Mouse (Mus musculus): Measurements from ENCODE around the gene Pdilt. TPM values are rescaled to one million over a fixed set of nuclear protein-coding genes. Genes with fewer than 3 reads are reported as not detected.
"Not testable (repeated sequence)": the region's sequence is repeated elsewhere in the genome, so short reads cannot be mapped to it uniquely, and the experiment has no call there.

The Pdilt gene
- 0.13 TPM in 1 of 2 replicates, not detected in the other for polyA plus RNA-seq (2016; fragmentation: Nextera tagmentation; extraction: Ambion mirVana)

DNA sequence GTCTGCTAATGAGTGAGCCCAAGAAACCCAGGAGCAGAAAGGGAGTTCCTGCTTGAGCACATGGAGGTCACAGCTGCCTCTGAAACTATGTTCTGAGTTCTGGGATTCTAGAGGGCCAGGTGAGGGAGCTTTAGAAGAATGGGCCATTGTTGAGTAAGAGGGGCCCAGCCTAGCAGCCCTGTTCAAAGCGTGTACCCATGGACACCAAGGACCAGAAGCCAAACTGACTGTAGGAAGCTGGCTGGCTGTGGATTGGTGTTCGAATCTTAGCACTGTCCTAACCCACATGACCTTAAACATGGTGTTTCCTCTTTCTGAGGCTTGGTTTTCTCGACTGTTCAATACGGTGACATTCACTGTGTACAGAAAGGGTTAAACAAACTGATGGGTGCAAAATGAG is at the start of gene Pdilt:
Gene Pdilt, minus strand, starts transcription at position 101 of the 400 bp plus-strand sequence.
- Histone ChIP-seq H3K4me2 (replicated peaks) (no peak within 1 kb of the TSS), H3K4me1 (no peaks in the 10 kb centered on the region), H3K4me3 (no peak within 1 kb of the TSS), H3K27me3 (no peaks in the 10 kb centered on the region), H3K36me3 (no peaks in the 10 kb centered on the region), H3K9ac (replicated peaks) (no peak within 1 kb of the TSS), H3K27ac (replicated peaks) (no peak within 1 kb of the TSS), H3K9me3 (no peaks in the 10 kb centered on the region)
- WGBS: 74% methylated on average over 4 of the region's 4 CpGs
- ATAC-seq (ENCODE audit: low FRiP score, low read depth): no peak

DNA sequence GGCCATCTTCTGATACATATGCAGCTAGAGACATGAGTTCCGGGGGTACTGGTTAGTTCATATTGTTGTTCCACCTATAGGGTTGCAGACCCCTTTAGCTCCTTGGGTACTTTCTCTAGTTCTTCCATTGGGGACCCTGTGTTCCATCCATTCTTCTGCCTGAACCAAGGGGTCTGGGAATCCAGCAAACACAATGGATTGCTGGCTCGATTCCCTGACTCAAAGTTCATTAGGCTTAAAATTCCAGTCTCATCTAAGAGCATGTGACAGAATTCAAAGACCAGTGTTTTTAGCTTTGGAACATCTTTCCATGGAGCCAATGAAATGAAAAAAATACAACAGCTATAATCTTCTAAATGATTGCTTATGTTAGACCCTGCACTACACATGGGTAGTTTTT is 39.2 kb upstream of the Pdilt start:
- H3K27me3 ChIP-seq; H3K4me2 ChIP-seq (replicated peaks); H3K9me3 ChIP-seq; H3K4me1 ChIP-seq; H3K4me3 ChIP-seq; H3K9ac ChIP-seq (replicated peaks); ATAC-seq (ENCODE audit: low FRiP score, low read depth); H3K36me3 ChIP-seq; H3K27ac ChIP-seq (replicated peaks): not testable (repeated sequence)
- 86% methylated on average over 2 of the region's 2 CpGs for WGBS

DNA sequence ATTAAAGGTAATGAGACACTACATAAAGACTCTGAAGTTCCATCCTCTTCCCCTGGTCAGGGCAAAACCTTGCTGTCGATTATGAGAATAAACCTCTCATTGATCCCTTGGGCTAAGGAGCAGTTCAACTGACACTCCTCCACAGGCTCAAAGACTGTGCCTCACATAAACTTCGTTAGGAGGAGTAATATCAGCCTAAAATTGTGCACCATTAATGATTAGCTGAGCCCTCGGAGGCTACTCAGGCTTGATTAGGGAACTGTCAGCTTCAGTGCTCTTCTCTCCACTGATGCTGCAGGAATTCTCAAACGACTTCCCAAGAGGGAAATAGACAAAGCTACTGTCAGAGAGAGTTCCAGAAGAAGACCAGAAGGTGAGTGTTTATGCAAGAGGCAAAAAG is 38.2 kb upstream of the Pdilt start:
- ATAC-seq (ENCODE audit: low FRiP score, low read depth): no peak
- H3K27me3 ChIP-seq: no peaks in the 10 kb centered on the region
- no peaks in the 10 kb centered on the region for H3K9me3 ChIP-seq
- no peak overlapping the region for H3K4me3 ChIP-seq
- H3K36me3 ChIP-seq: no peaks in the 10 kb centered on the region
- 65% methylated on average over 4 of the region's 4 CpGs for WGBS
- no peak overlapping the region for H3K27ac ChIP-seq (replicated peaks)
- H3K4me2 ChIP-seq (replicated peaks): no peak overlapping the region
- H3K4me1 ChIP-seq: no peaks in the 10 kb centered on the region
- no peak overlapping the region for H3K9ac ChIP-seq (replicated peaks)

DNA sequence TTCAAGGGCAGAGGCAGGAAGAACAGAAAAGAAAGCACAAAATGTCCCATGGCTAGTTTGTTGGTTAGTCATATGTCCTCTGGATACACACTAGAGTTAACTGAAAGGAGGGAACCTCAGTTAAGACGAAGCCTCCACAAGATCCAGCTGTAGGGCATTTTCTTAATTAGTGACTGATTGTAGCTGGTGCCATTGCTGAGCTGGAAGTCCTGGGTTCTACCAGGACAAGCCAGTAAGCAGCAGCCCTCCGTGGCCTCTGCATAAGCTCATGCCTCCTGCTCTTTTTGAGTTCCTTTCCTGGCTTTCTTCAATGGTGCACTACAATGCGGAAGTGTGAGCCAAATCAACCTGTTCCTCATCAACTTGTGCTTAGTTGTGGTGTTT is 37.2 kb upstream of the Pdilt start:
- Histone ChIP-seq H3K27me3 (no peaks in the 10 kb centered on the region), H3K4me3 (no peak overlapping the region), H3K4me2 (replicated peaks) (no peak overlapping the region), H3K9ac (replicated peaks) (no peak overlapping the region), H3K9me3 (no peaks in the 10 kb centered on the region), H3K27ac (replicated peaks) (no peak overlapping the region), H3K36me3 (no peaks in the 10 kb centered on the region), H3K4me1 (no peaks in the 10 kb centered on the region)
- ATAC-seq (ENCODE audit: low FRiP score, low read depth): no peak
- WGBS: 88% methylated on average over 3 of the region's 3 CpGs

DNA sequence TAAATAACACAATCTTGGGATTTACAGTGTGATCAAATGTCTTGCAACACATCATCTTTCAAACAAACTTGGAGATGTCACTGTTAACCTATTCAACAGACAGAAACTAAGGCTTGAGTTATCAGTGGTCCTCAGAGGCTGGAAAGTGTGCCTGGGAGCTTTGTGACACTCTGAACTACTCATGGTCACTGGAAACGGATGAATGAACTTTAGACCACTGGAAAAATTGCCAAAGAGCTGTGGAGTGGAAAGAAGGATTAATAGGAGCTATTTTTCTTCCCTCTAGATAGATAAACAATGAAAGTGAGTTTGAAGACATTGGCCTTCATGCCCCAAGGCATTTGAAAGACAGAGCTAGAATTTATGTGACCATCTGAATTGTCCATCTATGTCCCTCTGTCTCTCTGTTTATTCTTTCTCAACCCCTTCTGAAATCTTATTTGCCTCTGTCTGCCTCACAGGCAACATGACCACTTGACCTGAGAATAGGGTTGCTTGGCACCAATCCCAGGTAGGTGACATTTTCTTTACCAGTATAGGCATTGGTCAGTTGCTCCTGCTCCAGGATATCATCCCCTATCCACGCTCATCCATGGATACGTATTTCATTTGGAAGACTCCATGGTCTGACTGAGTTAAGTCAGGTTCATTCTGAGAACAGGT is 36.6 kb upstream of the Pdilt start:
- Histone ChIP-seq H3K27me3 (no peaks in the 10 kb centered on the region), H3K4me3 (no peak overlapping the region), H3K4me1 (no peaks in the 10 kb centered on the region), H3K9ac (replicated peaks) (no peak overlapping the region), H3K4me2 (replicated peaks) (no peak overlapping the region), H3K27ac (replicated peaks) (no peak overlapping the region), H3K9me3 (no peaks in the 10 kb centered on the region), H3K36me3 (no peaks in the 10 kb centered on the region)
- WGBS: 85% methylated on average over 3 of the region's 3 CpGs
- ATAC-seq (ENCODE audit: low FRiP score, low read depth): no peak

DNA sequence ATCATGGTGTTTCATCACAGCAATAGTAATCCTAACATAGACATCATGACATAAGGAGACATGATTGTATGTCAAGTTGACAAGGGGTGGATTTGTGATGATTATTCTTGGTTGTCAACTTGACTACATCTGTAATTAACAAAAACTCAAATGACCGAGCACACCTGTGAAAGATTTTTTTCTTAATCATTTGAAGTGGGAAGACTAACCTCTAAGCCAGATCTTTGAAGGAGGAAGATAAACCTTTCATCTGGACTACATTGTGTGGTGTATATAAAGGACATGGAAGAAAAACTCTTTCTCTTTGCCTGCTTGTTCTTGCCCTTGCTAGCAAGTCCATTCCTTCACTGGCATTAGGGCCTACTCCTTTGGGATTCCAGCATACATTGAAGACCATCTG is 30.8 kb upstream of the Pdilt start, which contains the start of gene Acsm2:
Gene Acsm2, plus strand, starts transcription at position 301 of the 400 bp plus-strand sequence.
- Histone ChIP-seq H3K4me1 (no peaks in the 10 kb centered on the region), H3K36me3 (no peaks in the 10 kb centered on the region), H3K4me2 (replicated peaks) (no peak within 1 kb of the TSS), H3K4me3 (no peak within 1 kb of the TSS), H3K27me3 (no peaks in the 10 kb centered on the region), H3K27ac (replicated peaks) (no peak within 1 kb of the TSS), H3K9ac (replicated peaks) (no peak within 1 kb of the TSS), H3K9me3 (no peaks in the 10 kb centered on the region)
- WGBS: 79% methylated on average over 1 of the region's 1 CpGs
- no peak for ATAC-seq (ENCODE audit: low FRiP score, low read depth)

DNA sequence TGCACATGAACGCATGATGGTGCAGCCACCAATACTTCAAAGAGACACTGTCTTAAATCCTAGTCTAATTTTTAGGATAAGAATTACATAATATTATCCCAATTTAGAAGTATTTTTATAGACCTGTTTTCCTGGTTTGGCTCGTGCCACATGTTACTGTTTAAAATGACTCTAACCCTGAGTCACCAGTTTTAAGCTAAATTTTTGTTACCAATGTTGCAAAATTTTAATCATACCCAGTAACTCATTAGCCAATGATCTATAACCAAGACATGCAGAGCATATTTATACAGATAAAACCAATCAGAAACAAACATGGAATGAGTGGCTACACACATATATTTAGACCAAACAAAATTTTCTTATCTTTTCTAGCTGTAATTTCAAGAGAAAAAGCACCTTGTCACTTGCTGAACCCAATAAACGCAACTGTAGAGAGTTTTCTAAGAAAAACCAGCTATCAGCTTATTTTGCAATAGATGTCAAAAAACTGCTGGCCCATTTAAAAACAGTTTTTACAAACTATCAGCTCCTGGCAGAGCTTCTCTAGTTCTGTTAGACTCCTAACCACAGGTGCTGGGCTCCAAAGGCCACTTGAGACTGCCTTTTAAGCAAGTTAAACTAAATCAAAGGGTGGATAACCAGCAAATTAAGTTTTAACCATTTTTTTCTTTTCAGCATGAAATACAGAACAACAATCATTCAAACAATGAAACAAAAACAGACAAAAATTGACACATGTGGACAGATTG is 27.4 kb upstream of the Pdilt start:
- Histone ChIP-seq H3K9me3 (no peaks in the 10 kb centered on the region), H3K4me3 (no peak overlapping the region), H3K4me2 (replicated peaks) (no peak overlapping the region), H3K4me1 (no peaks in the 10 kb centered on the region), H3K9ac (replicated peaks) (no peak overlapping the region), H3K36me3 (no peaks in the 10 kb centered on the region), H3K27ac (replicated peaks) (no peak overlapping the region), H3K27me3 (no peaks in the 10 kb centered on the region)
- no peak for ATAC-seq (ENCODE audit: low FRiP score, low read depth)
- WGBS: 88% methylated on average over 3 of the region's 3 CpGs

DNA sequence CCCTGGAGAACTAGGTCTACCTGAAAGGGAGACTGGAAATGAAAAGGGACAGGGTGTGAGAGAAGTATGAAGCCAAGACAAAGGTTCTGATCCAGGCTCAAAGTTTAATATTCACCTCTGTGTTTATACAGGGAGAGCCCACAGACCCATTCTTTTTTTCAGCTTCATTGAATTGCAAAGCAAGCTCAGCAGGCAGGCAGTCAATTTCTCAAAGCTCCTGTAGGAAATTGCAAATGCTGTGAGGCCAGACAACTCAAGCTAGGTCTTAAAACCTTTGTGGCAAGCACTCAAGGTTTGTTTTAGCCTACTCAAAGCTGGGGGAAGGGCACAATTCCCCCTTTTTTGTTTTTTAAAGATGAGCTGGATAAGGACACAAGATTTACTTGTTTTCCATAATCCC is 22.3 kb upstream of the Pdilt start:
- Histone ChIP-seq H3K27ac (replicated peaks) (no peak overlapping the region), H3K36me3 (no peaks in the 10 kb centered on the region), H3K9me3 (no peaks in the 10 kb centered on the region), H3K4me1 (no peaks in the 10 kb centered on the region), H3K4me3 (no peak overlapping the region), H3K4me2 (replicated peaks) (no peak overlapping the region), H3K9ac (replicated peaks) (no peak overlapping the region), H3K27me3 (no peaks in the 10 kb centered on the region)
- ATAC-seq (ENCODE audit: low FRiP score, low read depth): no peak

DNA sequence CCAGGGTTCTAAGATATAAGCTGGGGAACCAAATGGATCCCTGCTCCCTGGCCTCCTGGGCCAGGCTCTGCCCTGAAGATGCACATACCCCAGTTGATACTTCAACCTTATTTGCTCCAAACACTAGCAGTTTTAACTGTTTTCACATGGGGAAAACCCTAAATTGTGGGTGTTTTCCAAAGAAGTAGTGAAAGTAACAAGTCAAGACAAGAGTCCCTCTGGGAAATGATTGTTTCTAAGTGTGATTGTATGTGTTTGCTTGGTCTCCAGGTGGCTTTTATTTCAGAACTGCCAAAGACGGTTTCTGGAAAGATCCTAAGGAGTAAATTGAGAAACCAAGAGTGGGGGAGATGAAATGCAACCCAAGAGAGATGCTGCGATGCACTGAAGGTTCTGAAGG is 19.2 kb upstream of the Pdilt start:
- ATAC-seq (ENCODE audit: low FRiP score, low read depth): no peak
- H3K27me3 ChIP-seq: no peaks in the 10 kb centered on the region
- no peaks in the 10 kb centered on the region for H3K4me1 ChIP-seq
- WGBS: 85% methylated on average over 2 of the region's 2 CpGs
- no peaks in the 10 kb centered on the region for H3K9me3 ChIP-seq
- H3K27ac ChIP-seq (replicated peaks): no peak overlapping the region
- no peaks in the 10 kb centered on the region for H3K36me3 ChIP-seq
- no peak overlapping the region for H3K4me3 ChIP-seq
- no peak overlapping the region for H3K9ac ChIP-seq (replicated peaks)
- H3K4me2 ChIP-seq (replicated peaks): no peak overlapping the region

DNA sequence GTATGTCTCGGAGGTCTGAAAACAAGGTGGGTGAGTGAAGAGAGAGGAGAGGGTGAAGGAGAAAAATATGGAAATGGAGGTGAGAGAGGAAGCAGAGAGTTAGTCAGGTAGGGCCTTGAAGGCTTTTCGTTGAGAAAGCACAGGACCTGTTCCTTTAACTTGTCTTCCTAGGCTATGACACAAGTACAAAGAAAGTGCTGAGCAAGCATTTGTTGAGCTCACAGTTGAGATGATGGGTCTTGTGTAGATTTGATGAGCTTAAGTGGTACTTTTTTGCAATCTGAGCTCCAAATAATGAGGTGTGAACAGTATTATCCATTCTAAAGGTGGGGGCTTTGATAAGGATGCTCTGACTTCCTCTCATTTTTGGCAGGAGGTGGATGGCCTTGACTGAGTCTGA is 11.1 kb upstream of the Pdilt start:
- no peak for ATAC-seq (ENCODE audit: low FRiP score, low read depth)
- H3K4me3 ChIP-seq: no peak overlapping the region

DNA sequence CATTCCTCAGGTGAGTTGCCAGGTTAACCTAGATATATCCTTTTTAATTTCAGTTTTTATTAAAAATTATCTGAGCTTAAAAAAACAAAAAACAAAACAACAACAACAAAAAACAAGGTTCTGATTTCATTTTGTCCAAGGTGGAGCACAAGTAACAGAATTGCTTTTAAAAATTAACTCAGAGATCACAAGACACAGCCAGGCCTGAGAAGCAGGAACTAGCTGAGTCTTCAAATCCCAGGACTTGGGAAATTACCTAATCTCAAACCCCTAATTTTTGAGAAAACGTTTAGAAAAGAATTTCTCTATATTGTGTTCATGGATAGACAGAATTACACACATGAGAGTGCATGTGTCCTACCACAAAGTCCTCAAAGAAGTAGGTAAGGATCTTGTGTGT is 9.6 kb upstream of the Pdilt start:
- Histone ChIP-seq H3K27ac (replicated peaks) (no peak overlapping the region), H3K27me3 (no peaks in the 10 kb centered on the region), H3K9ac (replicated peaks) (no peak overlapping the region), H3K36me3 (no peaks in the 10 kb centered on the region), H3K4me2 (replicated peaks) (no peak overlapping the region), H3K4me1 (no peaks in the 10 kb centered on the region), H3K4me3 (no peak overlapping the region), H3K9me3 (no peaks in the 10 kb centered on the region)
- WGBS: 59% methylated on average over 1 of the region's 1 CpGs
- no peak for ATAC-seq (ENCODE audit: low FRiP score, low read depth)

More for the DNA sequence above, 11.1 kb upstream of the Pdilt start:
- Histone ChIP-seq H3K4me1 (no peaks in the 10 kb centered on the region), H3K9me3 (no peaks in the 10 kb centered on the region), H3K36me3 (no peaks in the 10 kb centered on the region), H3K9ac (replicated peaks) (no peak overlapping the region), H3K27ac (replicated peaks) (no peak overlapping the region), H3K4me2 (replicated peaks) (no peak overlapping the region), H3K27me3 (no peaks in the 10 kb centered on the region)
- WGBS: 78% methylated on average over 2 of the region's 2 CpGs

DNA sequence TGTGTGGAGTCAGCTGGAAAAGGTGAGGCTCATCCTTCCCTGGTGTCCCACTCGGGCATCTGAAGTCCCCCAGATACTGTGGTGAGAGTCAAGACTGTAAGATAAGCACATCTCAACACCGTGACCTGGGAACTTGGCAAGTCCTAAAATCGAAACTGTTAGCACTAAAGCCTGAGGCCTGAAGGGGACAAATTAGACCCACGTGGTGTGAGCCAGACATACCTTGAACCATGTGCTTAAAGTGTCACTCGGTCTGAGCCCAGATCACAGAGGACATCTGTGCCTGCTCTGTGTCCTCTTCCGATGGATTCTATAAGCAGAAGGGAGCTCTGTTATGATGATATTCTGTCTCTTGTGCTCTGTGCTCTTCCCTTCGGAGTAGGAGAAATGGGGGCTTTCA is 5.3 kb upstream of the Pdilt start:
- no peak overlapping the region for H3K4me2 ChIP-seq (replicated peaks)
- ATAC-seq (ENCODE audit: low FRiP score, low read depth): no peak
- no peaks in the 10 kb centered on the region for H3K36me3 ChIP-seq
- H3K27me3 ChIP-seq: no peaks in the 10 kb centered on the region
- H3K27ac ChIP-seq (replicated peaks): no peak overlapping the region
- H3K4me1 ChIP-seq: no peaks in the 10 kb centered on the region
- H3K9ac ChIP-seq (replicated peaks): no peak overlapping the region
- WGBS: 85% methylated on average over 7 of the region's 7 CpGs
- H3K4me3 ChIP-seq: no peak overlapping the region
- H3K9me3 ChIP-seq: no peaks in the 10 kb centered on the region
